Mouse (Mus musculus) ES-Bruce4 (cell line): Measurements from ENCODE around the gene Nop2. TPM values are rescaled to one million over a fixed set of nuclear protein-coding genes. Genes with fewer than 3 reads are reported as not detected.

ENCODE experiments used
- H3K27ac ChIP-seq: 2 replicates; pipeline ENCODE4 v1.5.1; 2012; ENCODE audit warnings: low read length, inconsistent platforms; ENCODE audit not compliant: insufficient read depth
- H3K27me3 ChIP-seq: 2 replicates; pipeline ENCODE4 v1.6.1; 2012; ENCODE audit warnings: mild to moderate bottlenecking, low read length, inconsistent platforms; ENCODE audit not compliant: control insufficient read depth, poor library complexity, insufficient read depth, severe bottlenecking
- H3K36me3 ChIP-seq: 2 replicates; pipeline ENCODE4 v1.6.1; 2012; ENCODE audit warnings: inconsistent platforms, mild to moderate bottlenecking, low read length, moderate library complexity; ENCODE audit not compliant: control insufficient read depth, poor library complexity, insufficient read depth, severe bottlenecking
- H3K4me1 ChIP-seq: one replicate; pipeline ENCODE4 v1.8.1; 2011; ENCODE audit warnings: low read length; ENCODE audit not compliant: control insufficient read depth, insufficient read depth
- H3K4me3 ChIP-seq: 2 replicates; pipeline ENCODE4 v1.5.1; 2011; ENCODE audit warnings: low read depth, mild to moderate bottlenecking, low read length
- H3K9ac ChIP-seq: 2 replicates; pipeline ENCODE4 v1.6.1; 2012; ENCODE audit warnings: low read depth, mild to moderate bottlenecking, inconsistent platforms; ENCODE audit not compliant: poor library complexity, severe bottlenecking
- H3K9me3 ChIP-seq: replicated peaks from 2 replicates; pipeline ENCODE4 v1.6.1; 2012; ENCODE audit warnings: mild to moderate bottlenecking, low read length, inconsistent platforms; ENCODE audit not compliant: control insufficient read depth, poor library complexity, insufficient read depth, severe bottlenecking
- CTCF ChIP-seq: IDR thresholded peaks from one replicate; pipeline ENCODE4 v1.8.1; 2011; ENCODE audit warnings: low read depth, low read length
- EP300 ChIP-seq: IDR thresholded peaks from 2 replicates; pipeline ENCODE4 v1.6.1; 2011; ENCODE audit warnings: low read depth, low read length; ENCODE audit not compliant: insufficient read depth
- POLR2A ChIP-seq: IDR thresholded peaks from one replicate; pipeline ENCODE4 v1.8.1; 2011; ENCODE audit warnings: low read length; ENCODE audit not compliant: insufficient read depth
- polyA plus RNA-seq: library from polyadenylated mRNA; stranded (reverse); fragments of >200 nt; gene quantifications from 2 replicates; pipeline ENCODE4 v1.2.4, GENCODE M21; 2011; ENCODE audit warnings: low read depth; ENCODE audit not compliant: missing spikeins, insufficient read depth, insufficient read length

The Nop2 gene
- polyA plus RNA-seq, 1 experiment = 75.1 TPM

GRCm38 (mm10) chr6:125089521-125090321 is 42.0 kb upstream of the Nop2 start:
- peak overlapping the region; percentile 87 for H3K9ac ChIP-seq
- no peaks in the 10 kb centered on the region for H3K36me3 ChIP-seq
- H3K4me3 ChIP-seq = peak overlapping the region; percentile 54
- H3K27me3 ChIP-seq = no peaks in the 10 kb centered on the region
- no peak for TF ChIP-seq CTCF
- peak; percentile 40; the same call in 1 of the 2 replicates for TF ChIP-seq EP300
- peak; percentile 15 for TF ChIP-seq POLR2A
- H3K4me1 ChIP-seq = peaks cover 2% of the 10 kb centered on the region
- H3K9me3 ChIP-seq = no peaks in the 10 kb centered on the region
- H3K27ac ChIP-seq = peak overlapping the region; percentile 96

- H3K4me3 ChIP-seq = peak overlapping the region; percentile 43
These were observed 41.2 kb upstream of the Nop2 start for GRCm38 (mm10) chr6:125090341-125091085.

GRCm38 (mm10) chr6:125092372-125092771 is 39.3 kb upstream of the Nop2 start:
- Histone ChIP-seq H3K27me3 (no peaks in the 10 kb centered on the region), H3K4me3 (no peak overlapping the region), H3K27ac (peak overlapping the region; percentile 93), H3K9ac (peak overlapping the region; percentile 40; the same call in 1 of the 2 replicates), H3K4me1 (peaks cover 2% of the 10 kb centered on the region), H3K36me3 (no peaks in the 10 kb centered on the region), H3K9me3 (no peaks in the 10 kb centered on the region)
- TF ChIP-seq EP300 (no peak), CTCF (no peak), POLR2A (no peak)

More at GRCm38 (mm10) chr6:125090341-125091085, 41.2 kb upstream of the Nop2 start:
- Histone ChIP-seq H3K27ac (peak overlapping the region; percentile 93), H3K9me3 (no peaks in the 10 kb centered on the region), H3K36me3 (no peaks in the 10 kb centered on the region), H3K27me3 (no peaks in the 10 kb centered on the region), H3K9ac (peak overlapping the region; percentile 87), H3K4me1 (peaks cover 2% of the 10 kb centered on the region)
- peak; percentile 63 for TF ChIP-seq POLR2A
- TF ChIP-seq CTCF = no peak
- TF ChIP-seq EP300 = peak; percentile 74; the same call in 1 of the 2 replicates

GRCm38 (mm10) chr6:125094843-125095242 is 36.9 kb upstream of the Nop2 start:
- H3K27ac ChIP-seq = no peak overlapping the region
- H3K4me3 ChIP-seq = no peak overlapping the region
- H3K9ac ChIP-seq = no peak overlapping the region
- H3K27me3 ChIP-seq = no peaks in the 10 kb centered on the region
- H3K4me1 ChIP-seq = no peaks in the 10 kb centered on the region
- no peak for TF ChIP-seq EP300
- TF ChIP-seq POLR2A = no peak
- no peak for TF ChIP-seq CTCF
- peaks cover 11% of the 10 kb centered on the region for H3K36me3 ChIP-seq
- no peaks in the 10 kb centered on the region for H3K9me3 ChIP-seq

GRCm38 (mm10) chr6:125095391-125096278 is 36.1 kb upstream of the Nop2 start, which contains the start of gene Chd4:
Gene Chd4, plus strand, starts transcription at chr6:125095981.
- Histone ChIP-seq H3K9me3 (no peaks in the 10 kb centered on the region), H3K27me3 (no peaks in the 10 kb centered on the region), H3K4me1 (no peaks in the 10 kb centered on the region), H3K36me3 (peaks cover 18% of the 10 kb centered on the region), H3K27ac (no peak within 1 kb of the TSS), H3K4me3 (peak within 1 kb of the TSS; percentile 92), H3K9ac (peak within 1 kb of the TSS; percentile 97)
- TF ChIP-seq POLR2A (peak; percentile 50), CTCF (no peak)
